Mouse (Mus musculus): ENCODE results near the gene Zbed5. TPM values are rescaled to one million over a fixed set of nuclear protein-coding genes. Genes with fewer than 3 reads are reported as not detected.
A peak's percentile ranks its signal among the peaks of the same experiment; 100 is the strongest.
"Not testable (repeated sequence)": the region's sequence is repeated elsewhere in the genome, so short reads cannot be mapped to it uniquely, and the experiment has no call there.

Gene Zbed5
- total RNA-seq, 2 experiments from 2014 or later: 2.4 to 3.2 TPM

DNA sequence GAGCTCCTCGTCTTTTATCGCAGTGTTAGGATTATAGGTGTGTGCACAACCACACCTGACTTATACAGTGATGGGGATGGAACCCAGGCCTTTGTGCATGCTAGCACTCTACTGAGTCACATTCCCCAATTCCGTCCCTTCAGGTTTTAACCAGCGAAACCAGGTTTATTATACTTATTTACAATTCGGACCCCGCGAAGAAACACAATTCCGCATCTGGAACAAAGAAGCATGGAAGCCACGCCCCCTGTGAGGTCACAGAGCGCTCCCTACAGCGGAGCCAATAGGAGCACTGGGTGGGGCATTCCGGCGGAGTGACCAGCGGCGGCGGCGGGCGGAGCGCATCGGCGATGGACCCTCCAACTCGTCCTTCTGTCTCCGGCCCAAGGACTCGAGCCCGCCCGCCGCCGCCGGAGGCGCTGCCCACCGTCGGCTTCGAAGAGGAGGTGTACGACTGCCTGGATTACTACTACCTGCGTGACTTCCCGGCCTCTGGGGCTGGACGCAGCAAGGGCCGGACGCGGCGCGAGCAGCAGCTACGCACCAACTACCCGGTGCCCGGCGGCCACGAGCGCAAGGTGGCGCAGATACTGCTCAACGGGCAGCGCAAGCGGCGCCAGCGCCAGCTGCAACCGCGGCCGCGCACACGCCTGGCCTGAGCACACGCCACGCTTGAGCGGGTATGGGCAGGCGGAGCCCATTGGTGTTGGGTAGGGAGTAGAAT, 12.9 kb downstream of the Zbed5 start, which contains the start of gene Nupr1l:
TSS of gene Nupr1l (plus strand) at position 299 of the 724 bp plus-strand sequence.
- ATAC-seq (replicated peaks; ENCODE audit: poor library complexity): peak; percentile 98

DNA sequence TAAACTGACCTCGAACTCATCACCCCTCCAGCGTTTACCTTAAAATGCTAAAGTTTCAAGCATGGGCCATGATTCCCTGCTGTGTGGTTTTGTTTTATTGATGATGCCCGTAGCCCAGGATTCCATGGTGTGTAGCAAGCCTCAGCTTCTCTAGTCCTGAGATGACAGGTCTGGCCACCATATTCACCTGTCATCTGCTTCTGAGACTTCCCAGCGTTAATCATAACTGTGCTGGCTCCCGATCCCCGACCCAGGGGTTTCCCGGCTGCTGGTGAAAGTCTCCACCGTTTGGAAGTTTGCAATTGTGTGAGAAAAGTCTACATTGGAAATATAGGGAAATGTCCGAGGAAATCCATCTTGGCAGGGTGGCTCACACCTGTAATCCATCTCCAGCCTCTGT, 13.6 kb downstream of the Zbed5 start:
- no peak for ATAC-seq (replicated peaks; ENCODE audit: poor library complexity)

DNA sequence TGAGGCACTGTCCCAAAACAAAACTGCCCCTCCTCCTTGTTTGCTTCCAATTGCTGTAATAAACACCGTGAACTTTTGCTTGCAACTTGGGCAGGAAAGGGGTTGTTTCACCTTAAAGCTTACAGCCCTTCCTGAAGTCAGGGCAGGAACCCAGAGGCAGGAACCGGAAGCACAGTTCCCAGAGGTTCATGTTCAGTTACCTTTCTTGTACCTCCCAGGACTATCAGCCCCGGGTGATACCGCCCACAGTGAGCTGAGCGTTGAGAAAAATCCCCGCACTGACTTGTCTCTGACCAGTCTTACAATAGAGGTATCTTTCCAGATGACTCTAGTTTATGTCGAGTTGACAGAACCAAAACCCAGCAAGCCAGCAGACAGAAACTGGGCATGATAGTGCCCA, 14.1 kb downstream of the Zbed5 start:
- ATAC-seq (replicated peaks; ENCODE audit: poor library complexity): no peak

DNA sequence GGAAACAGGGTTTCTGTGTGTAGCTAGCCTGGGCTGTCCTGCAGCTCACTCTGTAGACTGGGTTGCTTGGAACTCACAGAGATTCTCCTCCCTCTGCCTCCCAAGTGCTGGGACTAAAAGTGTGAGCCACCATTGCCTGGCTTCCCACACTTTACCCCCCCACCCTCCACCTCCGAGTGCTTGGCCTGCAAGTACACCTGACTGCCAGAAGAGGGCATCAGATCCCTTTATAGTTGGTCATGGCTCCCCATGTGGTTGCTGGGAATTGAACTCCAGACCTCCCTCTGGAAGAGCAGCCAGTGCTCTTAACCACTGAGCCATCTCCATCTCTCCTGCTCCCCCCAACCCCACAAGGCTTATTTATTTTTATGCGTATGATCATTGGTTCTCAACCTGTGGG, 18.5 kb downstream of the Zbed5 start:
- peak; percentile 98 for ATAC-seq (replicated peaks; ENCODE audit: poor library complexity)

DNA sequence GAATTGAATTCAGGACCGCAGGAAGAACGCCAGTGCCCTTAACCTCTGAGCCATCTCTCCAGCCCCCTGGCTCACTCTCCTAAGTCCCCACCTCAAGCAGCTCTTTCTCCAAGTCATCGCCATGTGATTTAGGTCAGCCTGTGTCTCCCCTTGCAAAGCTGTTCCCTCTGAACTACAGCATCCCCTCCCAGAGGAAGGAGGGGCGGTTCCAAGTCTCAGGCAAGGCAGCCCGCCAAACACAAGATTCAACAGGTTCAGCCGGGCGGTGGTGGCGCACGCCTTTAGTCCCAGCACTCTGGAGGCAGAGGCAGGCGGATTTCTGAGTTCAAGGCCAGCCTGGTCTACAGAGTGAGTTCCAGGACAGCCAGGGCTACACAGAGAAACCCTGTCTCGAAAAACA, 20.0 kb downstream of the Zbed5 start:
- not testable (repeated sequence) for ATAC-seq (replicated peaks; ENCODE audit: poor library complexity)

DNA sequence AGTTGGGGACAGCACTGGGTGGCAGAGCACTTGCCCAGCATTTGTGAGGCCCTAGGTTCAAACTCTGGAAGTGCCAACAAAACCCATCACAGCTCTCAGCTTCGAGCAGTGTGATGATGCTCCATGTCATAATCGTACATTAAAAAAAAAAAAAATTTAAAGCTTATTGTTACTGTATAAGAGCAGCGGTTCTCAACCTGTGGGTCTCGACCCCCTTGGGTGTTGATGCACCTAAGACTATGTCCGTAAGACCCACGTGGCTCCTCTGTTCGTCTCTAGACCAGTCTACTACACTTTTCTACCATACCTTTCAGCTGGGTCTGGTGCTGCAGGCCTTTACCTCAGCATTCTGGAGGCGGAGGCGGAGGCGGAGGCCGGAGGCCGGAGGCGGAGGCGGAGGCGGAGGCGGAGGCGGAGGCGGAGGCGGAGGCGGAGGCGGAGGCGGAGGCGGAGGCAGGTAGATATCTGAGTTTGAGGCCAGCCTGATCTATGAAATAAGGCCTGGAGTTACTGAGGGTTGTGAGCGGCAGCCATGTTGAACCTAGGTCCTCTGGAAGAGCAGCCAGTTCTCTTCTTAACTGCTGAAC, 22.6 kb downstream of the Zbed5 start:
- no peak for ATAC-seq (replicated peaks; ENCODE audit: poor library complexity)

DNA sequence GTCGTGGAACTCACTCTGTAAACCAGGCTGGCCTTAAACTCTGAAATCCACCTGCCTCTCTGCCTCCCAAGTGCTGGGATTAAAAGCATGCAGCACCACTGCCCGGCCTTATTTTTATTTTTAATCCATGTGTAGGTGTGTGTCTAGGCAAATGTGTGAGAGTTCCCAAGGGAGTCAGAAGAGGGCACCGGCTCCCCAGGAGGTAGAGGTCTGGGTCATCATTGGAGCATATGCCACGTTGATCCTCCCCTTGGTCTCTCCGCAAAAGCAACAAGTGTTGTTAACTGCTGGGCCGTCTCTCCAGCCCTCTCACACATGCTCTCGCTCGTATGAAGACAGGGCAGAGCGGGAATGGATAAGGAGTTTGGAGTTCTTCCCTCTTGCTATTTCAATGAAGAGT, 23.2 kb downstream of the Zbed5 start:
- no peak for ATAC-seq (replicated peaks; ENCODE audit: poor library complexity)

DNA sequence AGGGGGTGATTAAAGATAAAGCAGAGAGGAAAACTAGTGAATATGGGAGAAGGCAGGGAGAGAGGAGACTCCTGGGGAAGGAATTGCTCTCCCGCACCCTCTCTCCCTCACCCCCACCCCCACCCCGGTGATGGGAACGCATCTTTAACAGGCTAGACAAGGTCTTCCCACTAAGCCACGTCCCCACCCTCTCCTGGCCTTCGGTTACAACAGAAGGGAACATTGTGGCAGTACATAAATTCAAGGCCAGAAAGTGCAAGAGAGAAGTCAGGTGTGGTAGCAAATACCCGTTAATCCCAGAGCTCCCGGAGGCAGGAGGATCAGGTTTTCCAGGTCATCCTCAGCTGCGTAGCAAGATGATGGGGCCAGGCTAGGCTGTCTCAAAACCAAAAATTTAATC, 23.8 kb downstream of the Zbed5 start:
- ATAC-seq (replicated peaks; ENCODE audit: poor library complexity): no peak

DNA sequence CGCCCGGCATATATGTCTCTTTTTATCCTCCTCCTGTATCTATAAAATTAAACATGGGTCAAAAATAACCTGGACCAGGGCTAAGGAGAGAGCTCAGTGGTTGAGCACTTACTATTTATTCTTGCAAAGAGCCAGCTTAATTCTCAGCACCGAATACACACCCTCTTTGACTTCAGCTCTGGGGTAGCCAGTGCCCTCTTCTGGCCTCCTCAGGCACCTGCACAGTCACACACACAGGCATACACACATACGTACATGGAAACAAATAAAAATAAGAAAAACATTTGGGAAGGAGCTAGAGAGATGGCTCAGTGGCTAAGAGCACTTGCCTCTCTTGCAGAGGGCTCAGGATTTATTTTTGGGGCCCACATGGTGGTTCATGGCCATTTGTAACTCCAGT, 26.4 kb downstream of the Zbed5 start:
- ATAC-seq (replicated peaks; ENCODE audit: poor library complexity): no peak

DNA sequence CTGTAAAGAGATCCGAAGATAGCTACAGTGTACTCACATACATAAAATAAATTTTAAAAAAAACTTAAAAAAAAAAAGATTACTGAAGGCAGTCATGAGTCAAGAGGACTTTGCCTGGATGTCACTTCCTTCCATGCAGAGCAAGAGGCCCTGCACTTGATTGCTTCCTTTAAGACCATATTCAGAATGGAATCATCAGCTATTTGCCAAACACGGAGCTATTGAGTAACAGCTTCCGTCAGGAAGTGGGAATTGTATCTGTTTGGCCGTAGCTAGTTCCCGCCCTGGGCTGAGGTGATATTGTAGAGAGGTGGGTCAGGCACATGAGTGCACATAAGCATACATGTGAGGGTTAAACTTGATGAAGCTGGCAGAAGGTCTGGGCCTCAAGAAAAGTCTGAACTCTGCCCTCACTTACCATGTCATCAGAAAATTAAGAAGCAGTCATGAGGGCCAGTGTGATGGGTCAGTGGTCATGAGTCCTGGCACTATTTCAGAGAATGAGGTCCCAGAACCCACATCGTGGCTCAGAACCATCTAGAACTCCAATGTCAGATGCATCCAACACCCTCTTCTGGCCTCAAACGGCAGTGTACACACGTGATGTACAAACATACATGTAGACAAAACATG, 29.4 kb downstream of the Zbed5 start:
- peak; percentile 74 for ATAC-seq (replicated peaks; ENCODE audit: poor library complexity)

DNA sequence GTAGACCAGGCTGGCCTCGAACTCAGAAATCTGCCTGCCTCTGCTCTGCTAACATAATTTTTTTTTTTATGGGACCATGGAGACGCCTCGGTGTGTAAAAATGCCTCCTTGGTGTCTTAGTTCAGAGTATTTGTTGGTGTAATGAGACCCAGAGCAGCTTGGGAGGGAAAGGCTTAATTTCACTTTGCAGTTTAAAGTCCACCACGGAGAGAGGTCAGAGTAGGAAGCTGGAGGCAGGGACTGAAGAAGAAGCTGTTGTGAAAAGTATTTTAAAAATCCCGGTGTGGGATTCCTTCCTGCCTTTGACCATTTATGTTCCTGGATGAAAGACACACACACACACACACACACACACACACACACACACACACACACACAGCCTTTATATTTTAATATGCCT, 30.4 kb downstream of the Zbed5 start:
- ATAC-seq (replicated peaks; ENCODE audit: poor library complexity): no peak

DNA sequence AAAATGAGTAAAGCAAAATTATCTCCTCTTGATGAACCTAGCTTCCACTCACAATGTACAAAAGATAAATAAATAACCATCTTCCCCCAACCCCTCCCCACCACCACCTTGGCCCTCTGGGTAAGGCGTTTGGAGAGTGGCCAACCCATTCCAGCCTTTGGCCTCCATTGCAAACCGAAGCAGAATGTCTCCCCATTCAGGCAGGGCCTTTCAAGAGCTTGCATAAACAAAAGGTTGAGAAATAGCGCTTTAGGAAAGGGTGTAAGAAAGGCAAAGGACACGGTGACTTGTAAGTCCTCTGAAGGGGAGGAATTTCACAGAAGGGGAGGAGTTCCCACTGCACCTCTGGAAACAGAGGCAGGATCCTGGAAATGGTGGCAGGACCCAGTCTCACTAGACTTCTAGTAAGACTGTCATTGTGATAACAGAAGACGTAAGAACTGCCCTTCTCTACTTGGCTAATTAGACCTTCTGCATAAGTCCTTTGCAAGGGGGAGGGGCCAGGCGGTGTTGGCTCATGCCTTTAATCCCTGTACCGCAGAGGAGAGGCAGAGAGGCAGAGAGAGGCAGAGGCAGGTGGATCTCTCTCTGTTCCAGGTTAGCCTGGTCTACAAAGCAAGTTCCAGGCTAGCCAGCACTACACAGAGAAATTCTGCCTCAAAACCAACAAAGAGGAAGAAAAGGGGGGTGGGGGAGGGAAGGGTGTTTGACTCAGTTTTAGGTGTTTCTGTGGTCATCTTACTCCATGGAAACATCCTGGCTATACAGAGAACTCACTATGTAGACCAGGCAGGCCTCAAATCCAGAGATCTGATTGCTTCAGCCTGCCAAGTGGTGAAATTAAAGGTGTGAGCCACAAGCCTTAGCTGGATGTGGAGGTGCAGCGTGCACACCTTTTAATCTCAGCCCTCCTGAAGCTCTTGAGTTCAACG, 34.7 kb downstream of the Zbed5 start:
- ATAC-seq (replicated peaks; ENCODE audit: poor library complexity): peak; percentile 76

DNA sequence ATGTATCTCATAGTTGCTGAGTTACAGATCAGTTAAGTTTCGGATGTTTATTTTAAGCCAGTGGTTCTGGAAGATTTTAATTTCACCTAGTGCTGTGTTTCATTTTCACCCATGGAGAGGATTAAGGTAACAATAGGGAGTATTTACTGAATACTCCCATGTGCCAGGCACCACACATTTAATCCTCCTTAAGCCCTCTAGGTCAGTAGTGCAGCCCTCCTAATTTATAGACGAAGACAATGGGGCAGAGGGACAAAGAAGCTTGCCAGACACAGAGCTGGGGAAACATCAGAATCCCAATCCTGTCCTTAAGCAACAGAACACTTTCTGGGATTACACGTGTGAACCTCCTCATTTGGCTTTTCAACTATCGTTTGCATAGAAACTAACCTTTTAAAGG, 41.4 kb downstream of the Zbed5 start:
- no peak for ATAC-seq (replicated peaks; ENCODE audit: poor library complexity)

DNA sequence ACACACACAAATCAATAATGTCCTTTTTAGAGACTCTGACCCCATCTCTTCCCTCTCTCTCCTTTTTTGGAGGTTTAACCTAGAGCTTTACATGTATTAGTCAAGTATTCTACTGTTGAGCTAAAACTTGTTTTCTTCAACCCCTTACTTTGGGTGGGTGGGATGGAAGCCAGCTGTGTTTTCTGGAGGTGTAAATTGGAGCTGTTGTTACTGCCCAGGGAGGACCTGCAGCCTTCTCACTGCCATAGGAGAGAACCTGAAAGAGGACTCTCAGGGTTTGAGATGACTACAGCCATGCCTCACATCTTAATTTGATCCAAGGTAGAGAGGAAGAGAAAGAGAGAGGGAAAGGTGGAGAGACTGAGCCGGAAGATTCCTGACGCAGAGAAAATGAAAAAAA, 44.8 kb downstream of the Zbed5 start:
- ATAC-seq (replicated peaks; ENCODE audit: poor library complexity): no peak

DNA sequence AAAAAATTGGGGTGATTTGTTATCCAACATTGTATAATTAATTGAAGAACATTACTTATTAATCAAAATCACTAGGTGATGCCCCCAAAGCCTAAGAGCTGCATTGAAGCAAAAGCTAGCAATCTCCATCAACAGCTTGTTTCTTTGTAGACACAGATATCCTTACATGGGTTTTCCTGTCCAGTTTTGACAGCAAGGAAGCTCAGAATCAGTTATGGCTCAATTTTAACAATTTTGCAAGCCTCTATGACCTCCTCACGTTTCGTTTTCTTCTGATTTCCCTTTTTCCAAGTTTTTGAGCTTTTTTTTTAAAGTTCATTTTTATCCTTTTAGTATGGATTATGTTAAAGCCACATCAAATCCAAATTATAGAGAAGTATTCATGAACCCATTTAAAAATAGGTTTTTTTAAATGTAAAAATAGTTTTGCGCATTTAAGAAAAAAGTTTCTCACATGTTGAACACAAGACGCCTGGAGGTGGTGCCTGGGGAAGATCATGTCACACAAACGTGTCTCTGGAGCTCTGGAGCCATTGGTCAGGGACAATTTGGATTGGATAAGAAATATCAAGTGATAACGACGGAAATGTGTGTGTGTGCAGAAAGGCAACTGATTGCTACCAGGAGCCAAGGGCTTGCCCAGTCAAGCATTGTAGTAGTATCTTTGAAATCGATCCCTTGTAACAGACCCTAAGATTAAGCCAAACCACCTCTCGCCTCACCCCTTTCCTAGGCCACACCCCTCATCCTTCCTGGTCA, 45.4 kb downstream of the Zbed5 start:
- ATAC-seq (replicated peaks; ENCODE audit: poor library complexity): peak; percentile 44

DNA sequence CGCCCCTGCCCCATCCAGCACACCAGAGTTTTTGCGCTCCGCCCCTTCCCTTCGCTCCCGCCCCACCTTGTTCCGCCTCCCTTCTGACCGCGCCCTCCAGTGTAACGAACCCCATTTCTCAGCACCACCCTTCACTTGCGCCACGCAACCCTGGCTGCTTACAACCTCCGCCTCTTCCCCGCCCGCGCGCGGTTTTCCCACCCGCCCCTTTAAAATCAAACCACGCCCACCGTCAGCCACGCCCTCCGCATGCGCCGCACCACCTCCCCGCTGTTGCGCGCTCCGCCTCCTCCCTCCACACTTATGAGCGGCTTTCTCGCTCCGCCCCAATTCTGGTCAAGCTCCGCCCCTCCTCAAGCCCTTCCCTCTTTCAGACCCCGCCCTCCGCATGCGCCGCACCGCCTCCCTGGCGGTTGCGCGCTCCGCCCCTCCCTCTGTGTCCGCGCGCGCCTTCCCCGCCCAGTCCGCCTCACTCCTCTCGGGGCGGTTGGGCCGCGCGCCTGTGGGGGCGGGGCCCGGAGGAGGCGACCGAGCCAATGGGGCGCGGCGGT, 46.0 kb downstream of the Zbed5 start, which contains the start of gene Vkorc1l1:
TSS of gene Vkorc1l1 (plus strand) at position 476 of the 551 bp plus-strand sequence.
- ATAC-seq (replicated peaks; ENCODE audit: poor library complexity): peak; percentile 81

DNA sequence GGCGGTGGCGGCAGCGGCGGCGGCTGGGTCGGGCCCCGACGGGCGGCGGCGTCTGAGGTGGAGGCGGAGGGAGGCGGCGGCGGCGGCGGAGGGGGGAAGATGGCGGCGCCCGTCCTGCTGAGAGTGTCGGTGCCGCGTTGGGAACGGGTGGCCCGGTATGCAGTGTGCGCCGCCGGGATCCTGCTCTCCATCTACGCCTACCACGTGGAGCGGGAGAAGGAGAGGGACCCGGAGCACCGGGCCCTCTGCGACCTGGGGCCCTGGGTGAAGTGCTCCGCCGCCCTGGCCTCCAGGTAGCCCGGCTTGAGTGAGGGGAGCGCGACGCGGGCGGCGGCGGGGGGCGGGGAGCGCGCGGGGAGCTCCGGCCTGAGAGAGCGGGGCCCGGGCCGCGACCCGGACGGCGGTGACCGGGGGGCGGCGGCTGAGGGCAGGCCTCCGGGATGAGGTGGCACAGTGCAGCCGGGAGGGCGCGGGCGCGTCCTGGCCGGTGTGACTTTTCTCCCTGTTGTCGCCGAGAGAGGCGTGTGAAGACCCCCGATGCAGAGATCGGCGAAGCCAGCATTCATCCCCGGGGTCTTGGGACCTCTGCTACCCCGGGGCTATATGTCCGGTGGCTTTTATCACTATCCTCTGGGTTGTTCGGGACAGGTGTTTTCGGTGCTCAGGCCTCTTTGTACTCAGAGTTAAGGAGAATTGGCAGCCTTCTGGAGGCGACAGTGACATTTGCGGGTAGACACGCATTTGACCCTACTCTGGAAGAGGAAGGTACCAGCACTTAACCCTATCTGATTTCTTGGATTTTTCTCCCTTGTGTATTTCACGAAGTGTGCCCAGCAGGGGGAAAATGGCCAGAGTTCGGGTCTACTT, 46.8 kb downstream of the Zbed5 start:
- peak; percentile 6 for ATAC-seq (replicated peaks; ENCODE audit: poor library complexity)

DNA sequence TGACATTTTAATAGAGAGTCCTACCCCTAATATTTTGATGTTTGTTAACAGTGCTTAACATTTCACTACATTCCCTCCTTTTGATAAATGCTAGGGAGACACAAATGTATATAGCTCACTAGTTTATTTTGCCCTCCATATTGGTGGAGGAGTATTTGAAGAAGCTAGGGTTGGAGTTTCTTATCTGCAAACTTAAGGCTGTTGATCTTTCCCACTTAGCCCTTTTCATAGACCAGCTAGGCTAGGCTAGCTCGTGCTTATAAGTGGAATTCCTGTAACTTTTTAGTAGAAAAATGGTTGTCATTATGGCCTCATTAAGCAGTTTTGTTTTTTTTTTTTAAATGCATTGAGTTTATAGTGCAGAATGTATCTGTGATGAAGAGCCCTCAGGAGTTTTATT, 47.9 kb downstream of the Zbed5 start:
- ATAC-seq (replicated peaks; ENCODE audit: poor library complexity): no peak

DNA sequence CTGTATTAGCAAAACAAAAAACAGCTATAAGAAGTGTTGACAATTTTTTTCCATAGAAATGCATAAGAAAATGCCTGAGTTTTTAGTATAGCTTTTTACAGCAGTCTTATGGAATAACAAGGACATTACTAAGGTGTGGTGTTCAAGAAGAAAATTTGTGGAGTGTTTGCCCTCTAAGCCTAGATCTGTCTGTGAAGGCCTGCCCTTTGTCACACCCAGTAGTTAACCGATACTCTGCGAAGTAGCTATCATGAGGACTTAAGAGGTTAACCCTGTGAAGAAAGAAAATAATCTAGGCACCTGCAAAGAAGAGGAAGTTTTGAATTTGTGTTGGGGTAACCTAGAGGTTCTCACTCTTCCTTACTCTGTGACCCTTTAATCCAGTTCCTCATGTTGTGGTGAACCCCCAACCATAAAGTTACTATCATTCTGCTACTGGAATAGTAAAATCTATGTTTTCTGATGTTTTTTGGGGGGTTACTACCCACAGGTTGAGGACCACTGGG, 52.1 kb downstream of the Zbed5 start:
- peak; percentile 43 for ATAC-seq (replicated peaks; ENCODE audit: poor library complexity)
